Mouse (Mus musculus) liver, adult (tissue): ENCODE results near the gene Agap3.

ENCODE experiments used
- GATA4 ChIP-seq: IDR thresholded peaks from 2 replicates; pipeline ENCODE4 v1.6.1; 2014; ENCODE audit warnings: mild to moderate bottlenecking, low read length; ENCODE audit not compliant: insufficient replicate concordance

The Agap3 gene

DNA sequence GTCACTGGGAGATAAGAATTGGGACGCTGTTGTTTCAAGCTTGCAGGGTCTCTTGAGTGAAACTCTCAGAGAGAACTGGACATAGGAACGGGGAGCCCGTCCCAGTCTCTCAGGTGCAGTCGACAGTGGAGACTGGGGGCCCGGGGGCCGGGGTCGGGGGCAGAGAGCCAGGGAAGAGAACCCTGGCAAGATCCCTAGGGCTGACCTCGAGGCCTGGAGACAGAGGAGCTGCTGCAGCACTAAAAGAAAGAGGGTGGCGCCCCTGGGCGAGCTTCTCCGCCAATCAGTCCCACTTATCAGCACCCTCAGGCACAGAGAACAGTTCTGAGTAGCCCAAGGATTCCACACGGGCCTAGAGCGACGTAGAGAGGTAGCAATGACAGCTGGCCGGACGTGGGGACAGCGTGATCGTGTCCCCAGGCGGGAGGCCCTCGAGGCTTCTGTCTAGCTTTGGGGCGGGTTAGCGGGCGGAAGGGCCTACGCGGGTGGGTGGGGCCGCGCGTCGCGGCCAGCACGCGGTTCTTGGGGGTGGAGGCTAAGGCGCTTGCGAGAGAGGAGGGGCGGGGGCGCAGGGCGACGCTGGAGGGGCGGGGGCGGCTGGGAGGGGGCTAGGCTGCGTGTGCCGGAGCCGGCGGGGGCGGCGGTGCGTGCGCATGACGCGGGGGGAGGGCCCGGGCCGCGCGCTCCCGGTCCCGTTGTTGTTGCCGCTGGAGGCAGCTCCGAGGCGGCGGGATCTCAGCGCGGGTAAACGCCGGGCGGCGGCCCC lies 530 bp upstream of the Agap3 start:
- no peak for TF ChIP-seq GATA4

DNA sequence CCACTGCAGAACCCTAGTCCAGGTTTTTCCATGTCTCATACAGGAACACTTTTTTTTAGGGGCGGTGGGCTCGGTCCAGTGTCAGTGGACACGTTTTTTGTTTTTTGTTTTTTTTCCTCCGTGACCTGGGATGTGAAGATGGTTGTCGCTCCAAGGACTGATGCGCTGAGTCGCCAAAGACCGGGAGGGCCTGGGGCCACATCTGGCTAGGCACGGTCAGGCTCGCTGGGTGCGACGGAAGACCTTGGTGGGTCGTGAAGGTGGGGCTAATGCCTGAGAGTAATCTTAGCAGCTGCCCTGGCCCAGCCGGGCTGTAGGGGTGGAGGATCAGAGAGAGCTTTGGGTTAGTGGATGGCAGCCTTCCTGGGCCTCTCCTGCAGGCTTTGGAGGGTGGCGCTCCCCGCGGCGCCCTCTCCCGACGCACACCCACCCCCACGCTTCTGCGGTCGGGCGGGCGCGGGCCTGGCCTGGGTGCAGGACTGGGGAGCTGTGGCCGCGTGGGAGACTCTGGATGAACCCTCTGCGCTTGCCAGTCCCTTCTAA lies 785 bp downstream of the Agap3 start:
- TF ChIP-seq GATA4 = no peak

DNA sequence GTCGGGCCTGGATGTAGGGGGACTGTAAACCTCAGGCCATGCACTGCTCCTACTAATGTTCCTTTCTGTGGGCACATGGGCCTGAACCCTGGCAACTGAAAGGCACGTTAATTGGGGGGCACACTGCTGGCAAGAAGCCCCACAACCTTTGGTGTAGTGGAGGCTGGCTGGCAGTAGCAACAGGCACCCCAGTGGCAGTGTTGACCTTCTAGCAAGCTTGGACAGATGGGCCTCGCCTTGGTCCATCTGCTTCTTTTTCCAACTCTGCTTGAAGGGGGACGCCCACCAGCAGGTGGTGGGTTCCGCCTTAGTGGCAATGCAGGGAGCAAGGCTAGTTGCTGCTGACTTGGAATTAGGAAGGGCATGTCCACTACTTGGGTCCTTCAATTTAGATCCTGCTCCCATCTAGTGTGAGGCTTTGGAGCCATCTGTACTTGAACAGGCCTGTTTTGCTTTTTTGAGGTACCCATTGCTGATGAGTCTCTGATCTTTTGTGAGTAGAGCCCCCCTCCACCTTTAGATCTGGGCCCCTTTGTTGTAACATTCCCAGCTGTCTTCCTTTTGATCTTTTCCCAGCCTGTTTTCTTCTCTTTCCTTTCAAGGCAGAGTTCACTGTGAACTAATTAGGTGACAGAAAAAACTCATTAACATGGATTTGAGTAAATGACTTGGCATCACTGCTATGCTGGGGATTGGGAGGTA lies 1.5 kb downstream of the Agap3 start:
- TF ChIP-seq GATA4 = no peak

DNA sequence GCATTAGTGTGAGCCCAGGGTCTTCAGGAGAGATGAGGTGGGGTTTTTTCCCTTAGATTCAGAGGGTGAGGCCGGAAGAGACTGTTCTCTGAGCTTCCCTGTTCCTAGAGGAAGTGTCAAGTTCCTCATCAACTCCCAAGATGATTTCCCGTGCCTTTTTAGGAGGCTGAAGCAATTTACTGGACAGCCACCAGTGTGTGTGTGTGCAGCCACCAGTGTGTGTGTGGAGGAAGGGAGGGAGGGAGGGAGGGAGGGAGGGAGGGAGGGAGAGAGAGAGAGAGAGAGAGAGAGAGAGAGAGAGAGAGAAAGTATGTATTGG lies 2.0 kb downstream of the Agap3 start:
- no peak for TF ChIP-seq GATA4

DNA sequence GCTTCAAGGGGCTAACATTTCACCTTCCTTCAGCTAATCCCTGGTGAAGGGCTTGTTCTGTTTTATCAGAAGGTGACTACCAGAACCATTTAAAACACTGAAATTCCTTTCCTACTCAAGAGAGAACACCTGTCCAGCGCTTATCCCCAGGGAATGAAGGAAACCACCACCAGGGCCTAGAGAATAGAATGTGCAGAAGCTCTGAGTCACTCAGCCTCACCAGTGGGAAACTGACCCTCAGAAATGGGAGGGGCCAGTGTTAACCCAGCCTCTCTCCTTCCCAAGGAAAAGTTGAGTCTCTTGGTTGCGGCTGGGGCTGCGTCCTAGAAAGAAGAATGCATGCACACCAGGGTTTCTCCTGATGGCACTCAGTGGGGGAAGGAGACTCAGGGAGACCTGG lies 3.1 kb downstream of the Agap3 start:
- TF ChIP-seq GATA4 = no peak

DNA sequence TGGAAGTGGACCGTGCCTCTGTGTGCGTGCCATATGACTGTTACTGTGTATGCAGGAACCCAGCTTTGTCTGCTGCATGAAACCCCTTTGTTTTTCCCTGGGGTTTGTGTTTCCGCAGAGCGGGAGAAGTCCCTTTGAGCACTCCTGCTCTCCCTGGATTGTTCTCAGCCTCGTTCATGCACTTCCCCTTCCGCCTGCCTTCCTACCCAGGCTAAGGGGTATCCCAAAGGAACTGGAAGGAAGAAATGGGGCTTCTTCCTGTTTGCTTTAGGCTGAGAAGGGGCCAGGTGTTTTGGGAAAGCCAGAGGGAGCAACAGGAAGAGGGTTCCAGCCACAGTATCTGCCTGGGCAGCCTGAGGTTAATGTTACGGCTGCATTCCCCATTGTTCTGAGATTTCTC lies 3.6 kb downstream of the Agap3 start:
- no peak for TF ChIP-seq GATA4

DNA sequence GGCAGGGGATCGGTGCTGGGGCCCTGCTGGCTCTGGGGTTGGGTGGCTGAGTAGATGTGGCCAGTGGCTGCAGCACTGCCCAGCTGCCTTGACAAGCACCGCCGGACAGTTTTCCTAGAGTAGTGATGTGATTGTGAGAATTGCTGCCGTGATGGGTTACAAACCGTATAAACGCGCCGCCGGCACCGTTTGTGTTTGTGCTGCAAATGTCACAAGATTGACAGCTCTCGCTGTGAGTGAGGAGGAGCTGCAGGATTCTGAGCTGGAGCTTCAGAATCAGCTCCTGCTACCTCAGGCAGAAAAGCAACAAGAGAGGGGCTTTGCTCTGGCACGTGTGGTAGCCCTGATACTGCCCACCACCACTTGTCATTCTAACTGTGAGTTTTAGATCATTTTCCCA lies 14.8 kb downstream of the Agap3 start:
- no peak for TF ChIP-seq GATA4

DNA sequence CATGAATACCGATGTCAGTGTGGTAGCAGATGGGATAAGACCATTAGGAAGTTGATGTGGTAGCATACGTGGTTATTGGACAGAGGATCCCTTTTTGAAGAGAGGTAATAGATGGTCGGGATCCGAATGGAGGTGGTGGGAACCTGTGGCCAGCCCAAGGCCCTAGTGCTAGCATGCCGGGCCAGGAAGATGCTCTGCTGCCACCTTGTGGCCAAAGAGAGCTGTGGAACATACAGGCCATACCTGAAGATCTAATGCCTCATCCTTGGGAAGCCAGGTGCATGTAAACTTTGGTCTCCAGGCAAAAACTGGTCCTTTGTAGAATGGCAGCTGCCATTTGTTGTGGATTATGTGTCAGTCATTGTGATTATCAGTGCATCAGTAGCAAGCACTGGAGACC lies 18.6 kb downstream of the Agap3 start:
- no peak for TF ChIP-seq GATA4

DNA sequence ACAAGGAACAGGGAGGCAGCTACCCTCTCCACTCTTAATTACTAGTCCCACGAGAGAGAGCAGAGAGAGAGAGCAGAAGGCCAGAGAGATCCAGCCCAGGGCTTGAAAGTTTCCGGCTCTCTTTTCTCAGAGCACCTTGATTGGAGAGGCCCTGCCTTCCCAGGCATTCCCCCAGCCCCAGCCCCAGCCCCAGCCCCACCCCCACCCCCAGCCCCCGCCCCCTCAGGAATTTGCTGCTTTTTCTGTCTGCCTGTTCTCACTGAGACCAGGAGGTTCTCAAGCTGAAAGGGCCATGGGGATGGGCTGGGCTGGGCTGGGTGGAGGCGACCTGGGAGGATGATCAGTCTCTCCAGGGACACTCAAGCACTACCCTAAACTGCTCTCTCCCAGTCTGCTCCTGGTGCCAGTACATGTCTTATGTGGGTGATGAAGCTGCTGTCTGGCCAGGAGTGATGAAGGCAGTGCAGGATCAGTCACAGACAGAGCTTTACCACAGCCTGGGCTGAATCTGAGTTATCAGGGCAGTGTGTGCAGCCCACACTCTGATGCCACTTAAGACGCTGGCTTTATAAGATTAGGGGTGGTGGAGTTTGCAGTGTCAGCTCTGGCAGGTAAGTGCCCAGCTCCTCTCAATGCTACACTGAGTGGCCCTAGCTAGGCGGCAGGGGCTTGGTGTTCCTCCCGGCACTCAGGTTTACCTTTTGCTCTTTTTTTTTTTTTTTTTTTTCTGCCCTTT lies 21.1 kb downstream of the Agap3 start:
- TF ChIP-seq GATA4 = no peak

DNA sequence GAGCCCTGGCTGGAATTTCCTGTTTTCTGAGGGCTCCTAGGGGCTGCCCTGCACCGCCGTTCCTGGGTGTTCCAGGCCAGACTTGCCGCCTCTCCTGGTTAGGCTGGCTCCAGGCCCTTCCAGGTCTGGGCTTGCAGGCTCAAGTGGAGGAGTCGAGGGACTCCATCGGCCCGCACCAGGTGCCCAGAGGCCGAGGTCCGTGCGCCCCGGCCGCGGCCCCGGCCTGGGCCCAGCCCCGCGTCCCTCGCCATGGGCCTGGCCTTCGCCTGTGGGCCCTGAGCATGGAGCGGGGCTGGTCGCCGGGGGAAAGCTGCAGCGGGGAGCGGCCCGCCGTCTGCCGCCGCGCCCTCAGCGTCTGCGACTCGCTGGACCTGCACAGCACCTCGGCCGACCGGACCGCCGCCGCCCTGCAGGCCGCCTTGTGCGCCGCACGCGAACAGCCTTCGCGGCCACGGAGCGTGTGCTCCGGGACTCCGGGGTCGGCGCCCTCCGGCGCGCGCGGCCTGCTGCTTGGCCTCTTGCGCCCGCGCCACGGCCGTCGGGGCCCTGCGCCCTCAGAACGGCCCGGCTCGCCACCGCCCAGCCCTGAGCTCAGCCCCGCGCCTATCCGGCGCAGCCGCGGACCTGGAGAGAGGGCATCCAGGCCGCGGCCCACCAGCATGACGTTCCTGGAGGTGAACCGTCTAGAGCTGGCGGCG lies 22.2 kb downstream of the Agap3 start:
- TF ChIP-seq GATA4 = no peak

DNA sequence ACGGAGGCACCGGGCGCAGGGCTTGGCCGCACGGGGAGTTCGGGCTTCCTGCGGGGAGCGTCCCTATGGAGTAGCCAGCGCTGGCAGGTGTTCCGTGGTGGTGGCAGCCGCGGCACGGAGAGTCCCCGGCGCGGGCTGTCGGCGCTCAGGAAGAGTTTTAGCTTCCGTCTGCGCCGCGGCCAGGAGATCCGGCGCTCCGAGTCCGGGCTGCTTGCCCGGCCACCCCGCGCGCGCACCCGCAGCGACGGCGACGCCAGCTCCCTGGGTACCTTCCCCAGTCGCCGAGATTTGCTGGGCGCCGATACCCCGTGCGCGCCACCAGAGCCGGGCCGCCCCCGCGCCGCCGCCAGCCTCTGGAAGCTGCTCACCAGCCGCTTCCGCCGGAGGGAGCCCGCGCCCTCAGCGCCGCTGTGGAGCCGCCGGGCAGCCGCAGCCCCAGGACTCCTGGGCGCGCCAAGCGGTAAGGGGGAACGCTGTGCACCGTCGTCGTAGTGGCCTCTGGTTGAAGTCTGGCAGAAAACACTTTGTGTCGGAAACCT lies 22.8 kb downstream of the Agap3 start:
- TF ChIP-seq GATA4 = no peak

DNA sequence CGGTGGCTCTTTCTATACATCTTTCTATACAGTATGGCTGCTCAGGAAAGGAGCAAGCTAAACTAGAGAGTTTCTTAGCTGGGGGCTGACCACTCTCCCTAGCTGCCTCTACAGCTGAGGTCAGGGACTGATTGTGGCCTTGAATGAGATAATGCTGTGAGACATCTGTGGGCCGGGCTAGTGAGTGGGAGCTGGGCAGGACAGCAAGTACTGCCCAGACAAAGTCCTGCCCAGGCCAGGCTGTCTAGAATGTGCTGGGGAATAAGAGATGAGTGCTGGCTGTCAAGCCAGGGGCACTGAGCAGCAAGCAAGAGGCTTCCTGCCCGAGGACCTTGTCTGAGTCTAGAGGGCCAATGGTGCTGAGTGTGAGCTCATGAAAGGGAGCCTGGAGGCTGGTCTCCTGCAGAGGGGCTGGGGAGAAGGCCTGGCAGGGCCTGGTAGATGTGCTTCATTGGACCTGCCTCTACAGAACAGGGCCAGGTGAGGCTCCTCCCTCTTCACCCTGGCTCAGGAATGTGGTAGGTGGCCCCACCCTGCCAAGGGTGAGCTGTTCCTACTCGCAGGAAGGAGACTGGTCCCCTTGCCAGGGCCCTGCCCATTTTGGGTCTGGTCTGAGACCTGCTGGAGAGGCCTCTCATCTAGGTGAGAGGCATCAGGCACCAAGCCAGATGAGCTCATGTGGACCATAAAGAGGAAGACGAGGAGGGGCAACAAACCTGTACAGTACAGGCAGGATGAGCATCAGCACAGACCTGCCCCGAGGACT lies 23.7 kb downstream of the Agap3 start:
- TF ChIP-seq GATA4 = no peak

DNA sequence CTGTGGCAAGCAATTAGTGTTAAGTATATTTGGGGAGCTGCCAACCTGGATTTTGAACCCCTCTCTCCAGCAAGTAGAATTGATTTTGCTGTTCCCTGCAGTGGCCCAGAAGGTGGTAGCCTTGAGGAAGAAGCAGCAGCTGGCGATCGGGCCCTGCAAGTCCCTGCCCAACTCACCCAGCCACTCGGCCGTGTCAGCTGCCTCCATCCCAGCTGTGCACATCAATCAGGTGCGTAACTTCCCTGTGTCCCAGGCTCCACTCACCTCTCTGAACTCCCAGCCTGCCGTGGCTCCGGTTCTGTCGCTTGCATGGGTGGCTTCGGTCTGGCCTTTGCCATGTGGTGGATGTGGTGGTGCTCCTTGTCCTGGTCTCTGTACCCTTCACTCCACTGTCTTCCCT lies 25.9 kb downstream of the Agap3 start:
- no peak for TF ChIP-seq GATA4

DNA sequence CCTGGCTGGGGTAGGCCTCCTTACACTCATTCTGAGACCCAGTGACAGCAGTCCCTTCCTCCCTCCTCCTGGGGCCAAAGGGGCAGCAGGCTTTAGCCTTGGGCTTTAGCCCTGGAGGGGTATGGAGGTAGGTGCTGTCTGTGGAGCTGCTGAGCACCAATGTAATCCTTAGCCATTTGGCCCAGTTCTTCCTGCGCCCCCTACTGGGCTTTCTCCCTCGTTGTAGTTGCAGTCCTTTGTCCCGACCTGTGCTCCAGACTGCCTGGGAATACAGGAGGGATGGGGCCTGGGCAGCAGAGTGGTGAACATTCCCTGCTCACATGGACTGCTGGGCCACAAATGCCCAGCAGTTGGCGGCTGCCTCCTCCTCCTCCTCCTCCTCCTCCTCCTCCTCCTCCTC lies 29.7 kb downstream of the Agap3 start:
- no peak for TF ChIP-seq GATA4
